ENCODE assay signal across 8 mouse cellular contexts in genomic region chr17:34646906-34647787, GRCm38 (mm10). TPM values are rescaled to one million over a fixed set of nuclear protein-coding genes. Genes with fewer than 3 reads are reported as not detected.
A peak's percentile ranks its signal among the peaks of the same experiment; 100 is the strongest.
DNase-seq lines count a peak whose midpoint lies in the region; ATAC-seq lines count a peak whose summit lies in the region.

Atf6b (plus strand) TSS chr17:34647146.

- peak within 1 kb of the TSS; percentile 84 for H3K9ac ChIP-seq in kidney, embryonic 15.5 days

- peaks cover 28% of the 10 kb centered on the region for H3K4me1 ChIP-seq in heart, embryonic 10.5 days
- peaks cover 41% of the 10 kb centered on the region for H3K4me1 ChIP-seq in kidney, embryonic 15.5 days

- H3K4me2 ChIP-seq in kidney, embryonic 15.5 days, result peak within 1 kb of the TSS; percentile 84

- H3K27me3 ChIP-seq in heart, embryonic 10.5 days (ENCODE audit: insufficient read depth, poor library complexity, severe bottlenecking), result no peaks in the 10 kb centered on the region
- H3K27me3 ChIP-seq in kidney, embryonic 15.5 days, result no peaks in the 10 kb centered on the region

- H3K9me3 ChIP-seq in heart, embryonic 10.5 days, result no peaks in the 10 kb centered on the region; the same call in 1 of the 2 replicates
- no peaks in the 10 kb centered on the region for H3K9me3 ChIP-seq in kidney, embryonic 15.5 days (replicated peaks)

- H3K36me3 ChIP-seq in heart, embryonic 10.5 days, result peaks cover 42% of the 10 kb centered on the region
- H3K36me3 ChIP-seq in kidney, embryonic 15.5 days, result peaks cover 33% of the 10 kb centered on the region

- ATAC-seq in erythroblast, adult 5-6 weeks (replicated peaks; ENCODE audit: low FRiP score, poor library complexity, severe bottlenecking), result peak; percentile 93
- peak; percentile 97 for ATAC-seq in kidney, embryonic 15.5 days (replicated peaks; ENCODE audit: low FRiP score)
- ATAC-seq in monocyte, adult 5-6 weeks (replicated peaks; ENCODE audit: insufficient number of reproducible peaks, low FRiP score, low TSS enrichment, poor library complexity, severe bottlenecking), result peak; percentile 92

- H3K27ac ChIP-seq in heart, embryonic 10.5 days, result peak within 1 kb of the TSS; percentile 92
- peak within 1 kb of the TSS; percentile 70 for H3K27ac ChIP-seq in kidney, embryonic 15.5 days

- WGBS in heart, embryonic 10.5 days, result 2% methylated on average over 59 of the region's 66 CpGs
- WGBS in kidney, embryonic 15.5 days, result under 1% methylated on average over 66 of the region's 66 CpGs

- DNase-seq in B cell, adult 2 months, result peak; percentile 88 to 91
- DNase-seq in brain, adult 2 months (ENCODE audit: low read depth, low spot score), result peak; percentile 100
- DNase-seq in heart, embryonic 10.5 days (ENCODE audit: low spot score), result peak; percentile 99
- DNase-seq in liver, result peak; percentile 96
- DNase-seq in spleen, postnatal 4 days (ENCODE audit: low spot score in 2 of 2), result peak; percentile 93 to 95

- peak within 1 kb of the TSS; percentile 99 for H3K4me3 ChIP-seq in heart, embryonic 10.5 days
- H3K4me3 ChIP-seq in kidney, embryonic 15.5 days (replicated peaks), result peak within 1 kb of the TSS; percentile 85

RNA-seq across cellular contexts. Expression of gene Atf6b, which starts in this region (rescaled TPM):
- 4.2 and 6.9 TPM in 2 replicates for total RNA-seq in erythroblast, adult 5-6 weeks (2015; ENCODE audit: low replicate concordance)
- total RNA-seq in erythroblast, adult 5-6 weeks (2017; ENCODE audit: low replicate concordance), result 4.0 and 6.1 TPM in 2 replicates
- polyA plus RNA-seq in heart, embryonic 10.5 days (2016; fragmentation: Nextera tagmentation; extraction: Ambion mirVana), result 74.0 and 76.8 TPM in 2 replicates
- 86.2 and 98.2 TPM in 2 replicates for polyA plus RNA-seq in kidney, embryonic 15.5 days (2015; fragmentation: Nextera tagmentation; extraction: Ambion mirVana)
- total RNA-seq in monocyte, adult 5-6 weeks (2017), result 17.4 to 26.0 TPM (median 23.4 TPM) in 3 replicates

Comparison
In these comparisons a context has a peak if more than half of its experiments do, and no peak if none do; other contexts are left out.
1. Peak in every context shown above with its lines: DNase-seq, ATAC-seq, H3K4me3 ChIP-seq and H3K27ac ChIP-seq.